Mouse (Mus musculus): Measurements from ENCODE around the gene Snx29. TPM values are rescaled to one million over a fixed set of nuclear protein-coding genes. Genes with fewer than 3 reads are reported as not detected.

Gene Snx29
- polyA plus RNA-seq, 1 experiment = 27.7 TPM

GRCm38 (mm10) chr16:11738341-11738740 lies 415.6 kb downstream of the Snx29 start:
- Histone ChIP-seq H3K4me3 (ENCODE audit: insufficient read depth, low read length) (no peak overlapping the region), H3K4me1 (ENCODE audit: control insufficient read depth, insufficient read depth, low read length) (peaks cover 5% of the 10 kb centered on the region), H3K27ac (ENCODE audit: insufficient read depth, low read depth, low read length) (no peak overlapping the region)
- no peak for TF ChIP-seq CTCF (IDR thresholded peaks at IDR 0.05; ENCODE audit: low read depth, low read length)
- TF ChIP-seq POLR2A (IDR thresholded peaks at IDR 0.05; ENCODE audit: borderline replicate concordance, low read depth, low read length) = no peak

DNA sequence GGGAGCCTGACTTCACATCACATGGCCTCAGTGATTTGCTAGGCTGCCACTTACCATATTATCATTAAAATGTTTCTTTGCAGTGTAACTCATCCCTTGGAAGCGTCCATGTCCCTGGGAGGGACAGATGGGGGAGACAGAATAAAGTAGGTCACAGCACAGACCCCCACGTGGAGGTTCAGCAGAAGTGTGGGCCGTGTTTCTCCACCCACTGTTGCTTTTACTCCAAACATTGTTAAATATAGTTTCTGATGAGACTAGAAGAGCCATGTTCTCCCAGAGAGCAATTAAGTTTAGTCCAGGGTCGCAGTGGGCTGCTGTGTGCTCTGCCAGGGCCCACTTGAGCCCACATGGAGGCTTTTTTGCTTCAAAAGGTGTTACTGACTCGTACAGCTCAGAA lies 419.2 kb downstream of the Snx29 start:
- H3K4me3 ChIP-seq (ENCODE audit: insufficient read depth, low read length) = no peak overlapping the region
- no peak for TF ChIP-seq POLR2A (IDR thresholded peaks at IDR 0.05; ENCODE audit: borderline replicate concordance, low read depth, low read length)

DNA sequence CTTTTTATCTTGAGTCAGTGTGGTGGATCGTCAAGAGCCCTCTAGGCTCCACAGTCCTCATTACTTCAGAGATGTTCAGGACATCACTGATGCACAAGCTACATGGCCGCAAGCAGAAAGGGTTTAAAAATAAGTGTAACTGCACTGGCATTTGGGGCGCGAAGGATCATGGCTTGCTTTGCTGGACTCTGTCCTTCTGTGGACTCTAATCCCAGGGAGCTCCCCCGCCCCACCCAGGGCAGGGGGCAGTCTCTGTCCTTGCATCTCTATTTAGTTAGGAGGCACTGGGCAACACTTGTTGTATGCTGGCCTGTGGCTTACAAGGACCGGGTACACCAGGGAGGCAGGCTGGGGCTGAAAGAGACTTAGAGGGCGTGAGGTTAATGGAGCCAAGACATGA lies 419.6 kb downstream of the Snx29 start:
- Histone ChIP-seq H3K4me1 (ENCODE audit: control insufficient read depth, insufficient read depth, low read length) (peaks cover 25% of the 10 kb centered on the region), H3K4me3 (ENCODE audit: insufficient read depth, low read length) (no peak overlapping the region), H3K27ac (ENCODE audit: insufficient read depth, low read depth, low read length) (no peak overlapping the region)
- TF ChIP-seq POLR2A (IDR thresholded peaks at IDR 0.05; ENCODE audit: borderline replicate concordance, low read depth, low read length) = no peak
- no peak for TF ChIP-seq CTCF (IDR thresholded peaks at IDR 0.05; ENCODE audit: low read depth, low read length)

More for the DNA sequence above, 419.2 kb downstream of the Snx29 start:
- H3K4me1 ChIP-seq (ENCODE audit: control insufficient read depth, insufficient read depth, low read length) = peaks cover 25% of the 10 kb centered on the region
- H3K27ac ChIP-seq (ENCODE audit: insufficient read depth, low read depth, low read length) = no peak overlapping the region

GRCm38 (mm10) chr16:11743013-11743412 lies 420.3 kb downstream of the Snx29 start:
- no peak overlapping the region for H3K27ac ChIP-seq (ENCODE audit: insufficient read depth, low read depth, low read length)
- peaks cover 25% of the 10 kb centered on the region for H3K4me1 ChIP-seq (ENCODE audit: control insufficient read depth, insufficient read depth, low read length)
- no peak overlapping the region for H3K4me3 ChIP-seq (ENCODE audit: insufficient read depth, low read length)
- TF ChIP-seq POLR2A (IDR thresholded peaks at IDR 0.05; ENCODE audit: borderline replicate concordance, low read depth, low read length) (no peak), CTCF (IDR thresholded peaks at IDR 0.05; ENCODE audit: low read depth, low read length) (no peak)

- no peak overlapping the region for H3K27ac ChIP-seq (ENCODE audit: insufficient read depth, low read depth, low read length)
- TF ChIP-seq POLR2A (IDR thresholded peaks at IDR 0.05; ENCODE audit: borderline replicate concordance, low read depth, low read length) = no peak
- TF ChIP-seq CTCF (IDR thresholded peaks at IDR 0.05; ENCODE audit: low read depth, low read length) = no peak
- H3K4me1 ChIP-seq (ENCODE audit: control insufficient read depth, insufficient read depth, low read length) = peaks cover 25% of the 10 kb centered on the region
- no peak overlapping the region for H3K4me3 ChIP-seq (ENCODE audit: insufficient read depth, low read length)
Observed at GRCm38 (mm10) chr16:11743724-11744123, 421.0 kb downstream of the Snx29 start.

DNA sequence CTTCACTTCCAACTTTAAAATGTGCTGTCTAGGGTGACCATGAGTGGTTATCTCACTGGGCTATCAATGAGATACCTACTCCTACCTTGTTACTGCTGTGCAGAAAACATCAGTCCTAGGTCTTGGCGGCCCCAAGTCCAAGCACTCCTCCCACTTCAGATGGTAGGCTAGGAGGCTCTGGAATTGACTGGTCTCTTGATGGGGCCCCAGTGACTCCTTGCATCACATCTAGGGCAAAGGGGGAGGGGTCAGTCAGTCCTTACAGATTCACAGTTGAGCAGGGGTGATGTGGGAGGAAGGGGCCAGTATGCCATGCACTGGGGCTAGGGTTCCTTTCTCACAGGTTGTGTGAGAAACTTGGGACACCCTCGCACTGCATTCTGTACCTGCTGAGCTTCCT lies 423.3 kb downstream of the Snx29 start:
- no peak for TF ChIP-seq POLR2A (IDR thresholded peaks at IDR 0.05; ENCODE audit: borderline replicate concordance, low read depth, low read length)
- no peak for TF ChIP-seq CTCF (IDR thresholded peaks at IDR 0.05; ENCODE audit: low read depth, low read length)
- Histone ChIP-seq H3K4me1 (ENCODE audit: control insufficient read depth, insufficient read depth, low read length) (peaks cover 19% of the 10 kb centered on the region), H3K4me3 (ENCODE audit: insufficient read depth, low read length) (no peak overlapping the region), H3K27ac (ENCODE audit: insufficient read depth, low read depth, low read length) (no peak overlapping the region)

DNA sequence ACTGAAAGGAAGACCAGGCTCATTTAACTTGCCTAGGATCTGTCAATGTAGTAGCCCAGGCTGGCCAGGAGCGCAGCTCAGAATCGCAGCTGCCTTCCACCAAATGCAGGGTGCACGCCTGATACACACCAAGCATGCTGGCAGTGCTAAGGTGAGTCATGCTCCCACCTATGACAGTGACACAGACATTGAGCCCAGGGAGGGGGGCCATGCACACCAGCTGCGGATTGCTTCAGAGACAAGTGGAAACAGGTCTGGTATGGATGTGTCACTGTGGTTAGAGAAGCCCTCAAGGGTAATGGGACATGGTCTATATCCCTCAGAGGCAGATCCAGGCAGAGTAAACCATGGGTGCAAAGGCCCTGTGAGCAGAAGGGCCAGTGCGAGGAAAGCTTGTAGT lies 425.2 kb downstream of the Snx29 start:
- peaks cover 31% of the 10 kb centered on the region for H3K4me1 ChIP-seq (ENCODE audit: control insufficient read depth, insufficient read depth, low read length)
- H3K4me3 ChIP-seq (ENCODE audit: insufficient read depth, low read length) = no peak overlapping the region
- no peak overlapping the region for H3K27ac ChIP-seq (ENCODE audit: insufficient read depth, low read depth, low read length)
- TF ChIP-seq POLR2A (IDR thresholded peaks at IDR 0.05; ENCODE audit: borderline replicate concordance, low read depth, low read length) (no peak), CTCF (IDR thresholded peaks at IDR 0.05; ENCODE audit: low read depth, low read length) (no peak)

- Histone ChIP-seq H3K4me3 (ENCODE audit: insufficient read depth, low read length) (no peak overlapping the region), H3K4me1 (ENCODE audit: control insufficient read depth, insufficient read depth, low read length) (peaks cover 27% of the 10 kb centered on the region), H3K27ac (ENCODE audit: insufficient read depth, low read depth, low read length) (no peak overlapping the region)
- TF ChIP-seq POLR2A (IDR thresholded peaks at IDR 0.05; ENCODE audit: borderline replicate concordance, low read depth, low read length) (no peak), CTCF (IDR thresholded peaks at IDR 0.05; ENCODE audit: low read depth, low read length) (no peak)
Observed at GRCm38 (mm10) chr16:11749111-11749510, 426.4 kb downstream of the Snx29 start.

DNA sequence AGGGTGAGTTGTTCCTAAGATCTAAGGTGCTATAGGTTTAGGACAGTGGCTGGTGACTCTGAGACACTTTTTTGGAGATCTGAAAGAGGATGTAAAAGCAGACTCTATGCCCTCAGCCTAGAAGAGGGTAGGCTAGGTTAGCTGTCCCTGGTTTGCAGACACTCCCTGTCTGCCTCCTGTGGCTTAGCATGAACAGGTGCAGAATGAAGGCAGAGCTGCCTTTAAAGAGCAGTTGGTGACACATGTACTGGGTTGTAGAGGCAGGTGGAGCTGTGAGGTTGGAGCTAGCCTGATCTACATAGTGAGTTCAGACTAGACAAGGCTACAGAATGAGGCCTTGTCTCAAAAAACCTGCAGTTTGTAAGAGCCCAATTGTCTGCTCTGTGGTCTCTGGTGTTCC lies 427.9 kb downstream of the Snx29 start:
- Histone ChIP-seq H3K4me3 (ENCODE audit: insufficient read depth, low read length) (no peak overlapping the region), H3K27ac (ENCODE audit: insufficient read depth, low read depth, low read length) (no peak overlapping the region), H3K4me1 (ENCODE audit: control insufficient read depth, insufficient read depth, low read length) (peaks cover 16% of the 10 kb centered on the region)
- TF ChIP-seq POLR2A (IDR thresholded peaks at IDR 0.05; ENCODE audit: borderline replicate concordance, low read depth, low read length) = no peak
- TF ChIP-seq CTCF (IDR thresholded peaks at IDR 0.05; ENCODE audit: low read depth, low read length) = no peak

GRCm38 (mm10) chr16:11752557-11752956 lies 429.8 kb downstream of the Snx29 start:
- Histone ChIP-seq H3K4me1 (ENCODE audit: control insufficient read depth, insufficient read depth, low read length) (peaks cover 15% of the 10 kb centered on the region), H3K4me3 (ENCODE audit: insufficient read depth, low read length) (no peak overlapping the region), H3K27ac (ENCODE audit: insufficient read depth, low read depth, low read length) (no peak overlapping the region)
- TF ChIP-seq CTCF (IDR thresholded peaks at IDR 0.05; ENCODE audit: low read depth, low read length) (no peak), POLR2A (IDR thresholded peaks at IDR 0.05; ENCODE audit: borderline replicate concordance, low read depth, low read length) (no peak)

- Histone ChIP-seq H3K4me1 (ENCODE audit: control insufficient read depth, insufficient read depth, low read length) (peaks cover 15% of the 10 kb centered on the region), H3K27ac (ENCODE audit: insufficient read depth, low read depth, low read length) (no peak overlapping the region), H3K4me3 (ENCODE audit: insufficient read depth, low read length) (no peak overlapping the region)
- TF ChIP-seq POLR2A (IDR thresholded peaks at IDR 0.05; ENCODE audit: borderline replicate concordance, low read depth, low read length) (no peak), CTCF (IDR thresholded peaks at IDR 0.05; ENCODE audit: low read depth, low read length) (no peak)
Observed at GRCm38 (mm10) chr16:11753466-11753865, 430.8 kb downstream of the Snx29 start.
